Mouse (Mus musculus): ENCODE measurements around the gene Osbpl3. TPM values are rescaled to one million over a fixed set of nuclear protein-coding genes. Genes with fewer than 3 reads are reported as not detected.

Osbpl3 gene
- total RNA-seq, 1 experiment, result 9.9 TPM

DNA sequence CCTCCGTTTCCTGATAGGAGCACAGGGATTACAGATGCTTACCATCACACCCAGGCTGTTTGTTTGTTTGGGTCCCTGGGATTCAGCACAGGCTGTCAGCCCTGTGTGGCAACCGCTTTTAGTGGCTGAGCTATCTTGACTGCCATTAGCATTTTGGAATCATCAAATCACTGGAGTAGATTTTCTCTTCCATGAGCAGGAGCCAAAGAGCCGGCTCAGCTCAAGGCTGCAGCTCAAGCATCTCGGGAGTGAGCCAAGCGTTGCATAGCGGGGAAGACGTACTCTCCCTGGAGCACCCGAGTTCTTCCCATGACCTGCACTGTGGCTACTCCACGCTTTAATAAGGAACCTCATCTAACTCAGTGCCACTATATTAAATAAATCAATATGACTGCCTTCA is 93.8 kb downstream of the Osbpl3 start:
- Histone ChIP-seq H3K27ac (ENCODE audit: insufficient read depth, low read depth, low read length, poor library complexity, severe bottlenecking) (no peak overlapping the region), H3K36me3 (ENCODE audit: control insufficient read depth, insufficient read depth, low read length, poor library complexity, severe bottlenecking) (no peaks in the 10 kb centered on the region), H3K4me3 (ENCODE audit: insufficient read depth in 1 of 2, low read depth in 1 of 2, low read length in 2 of 2, poor library complexity in 1 of 2, severe bottlenecking in 1 of 2) (no peak overlapping the region), H3K4me1 (ENCODE audit: control insufficient read depth in 2 of 2, insufficient read depth in 2 of 2, low read length in 2 of 2, poor library complexity in 1 of 2) (0 out of 4 replicates have a peak, but pooled peaks cover 0 to 1% of the 10 kb centered on the region in 2 experiments), H3K9me3 (ENCODE audit: control insufficient read depth, insufficient read depth, low read depth, low read length) (no peaks in the 10 kb centered on the region), H3K9ac (ENCODE audit: insufficient read depth, low read depth, low read length, poor library complexity, severe bottlenecking) (no peak overlapping the region)
- no peak for DNase-seq (ENCODE audit: low read depth, low spot score)
- in situ Hi-C loops (cut with MboI; ENCODE audit: low sequenced_read_pairs in 2 of 2, unreplicated experiment in 2 of 2), result no loop called here
- TF ChIP-seq ZC3H11A (IDR thresholded peaks at IDR 0.05; ENCODE audit: borderline replicate concordance, low read depth, low read length) (no peak), ZNF384 (IDR thresholded peaks at IDR 0.05; ENCODE audit: low read depth, low read length) (no peak), HCFC1 (IDR thresholded peaks at IDR 0.05; ENCODE audit: borderline replicate concordance, insufficient read depth, low read length) (no peak), MAFK (IDR thresholded peaks at IDR 0.05; ENCODE audit: insufficient read depth, low read depth, low read length) (no peak)

DNA sequence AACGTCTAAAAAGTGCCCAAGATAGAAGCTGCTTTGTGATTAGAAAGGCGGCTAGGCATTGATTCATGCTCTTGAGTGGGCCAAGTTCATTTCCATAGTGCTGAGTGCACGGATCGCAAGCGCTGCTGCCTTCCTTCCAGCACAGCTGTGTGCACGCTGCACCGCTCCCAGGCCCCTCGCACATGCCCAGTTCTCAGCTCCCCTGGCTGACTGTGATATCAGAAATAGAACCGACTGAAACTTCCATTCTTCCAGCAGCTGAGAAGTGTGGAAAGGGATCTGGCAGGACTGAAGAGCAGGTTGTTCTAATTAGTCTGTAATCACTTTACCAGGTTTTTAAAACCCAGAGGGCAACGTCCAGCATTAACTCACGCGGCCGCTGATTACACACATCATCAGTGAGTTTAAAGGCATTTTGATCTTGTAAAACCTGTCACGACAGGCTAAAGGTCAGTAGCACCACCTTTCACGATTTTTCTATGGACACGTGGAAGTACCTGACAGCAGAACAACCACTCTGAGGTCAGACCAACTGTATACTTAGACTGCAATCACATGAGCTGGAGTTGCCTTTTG is 97.8 kb downstream of the Osbpl3 start:
- no peaks in the 10 kb centered on the region for H3K9me3 ChIP-seq (ENCODE audit: control insufficient read depth, insufficient read depth, low read depth, low read length)
- no peak overlapping the region for H3K9ac ChIP-seq (ENCODE audit: insufficient read depth, low read depth, low read length, poor library complexity, severe bottlenecking)
- DNase-seq (ENCODE audit: low read depth, low spot score), result no peak
- peak overlapping the region; percentile 19; the same call in 1 of the 2 replicates for H3K27ac ChIP-seq (ENCODE audit: insufficient read depth, low read depth, low read length, poor library complexity, severe bottlenecking)
- H3K4me3 ChIP-seq (ENCODE audit: insufficient read depth in 1 of 2, low read depth in 1 of 2, low read length in 2 of 2, poor library complexity in 1 of 2, severe bottlenecking in 1 of 2), result no peak overlapping the region
- no peaks in the 10 kb centered on the region for H3K36me3 ChIP-seq (ENCODE audit: control insufficient read depth, insufficient read depth, low read length, poor library complexity, severe bottlenecking)
- TF ChIP-seq CHD2 (IDR thresholded peaks at IDR 0.05; ENCODE audit: low read depth, low read length) (no peak), ZC3H11A (IDR thresholded peaks at IDR 0.05; ENCODE audit: borderline replicate concordance, low read depth, low read length) (no peak), ZNF384 (IDR thresholded peaks at IDR 0.05; ENCODE audit: low read depth, low read length) (no peak), MAFK (IDR thresholded peaks at IDR 0.05; ENCODE audit: insufficient read depth, low read depth, low read length) (no peak), HCFC1 (IDR thresholded peaks at IDR 0.05; ENCODE audit: borderline replicate concordance, insufficient read depth, low read length) (no peak)
- in situ Hi-C loops (cut with MboI; ENCODE audit: low sequenced_read_pairs in 2 of 2, unreplicated experiment in 2 of 2), result no loop called here
- H3K4me1 ChIP-seq (ENCODE audit: control insufficient read depth in 2 of 2, insufficient read depth in 2 of 2, low read length in 2 of 2, poor library complexity in 1 of 2), result 0 out of 4 replicates have a peak, but pooled peaks cover 0 to 1% of the 10 kb centered on the region in 2 experiments

GRCm38 (mm10) chr6:50354688-50355660 is 101.0 kb downstream of the Osbpl3 start:
- Histone ChIP-seq H3K4me1 (ENCODE audit: control insufficient read depth in 2 of 2, insufficient read depth in 2 of 2, low read length in 2 of 2, poor library complexity in 1 of 2) (0 out of 4 replicates have a peak, but pooled peaks cover 0 to 1% of the 10 kb centered on the region in 2 experiments), H3K9ac (ENCODE audit: insufficient read depth, low read depth, low read length, poor library complexity, severe bottlenecking) (no peak overlapping the region), H3K36me3 (ENCODE audit: control insufficient read depth, insufficient read depth, low read length, poor library complexity, severe bottlenecking) (no peaks in the 10 kb centered on the region), H3K9me3 (ENCODE audit: control insufficient read depth, insufficient read depth, low read depth, low read length) (no peaks in the 10 kb centered on the region), H3K27ac (ENCODE audit: insufficient read depth, low read depth, low read length, poor library complexity, severe bottlenecking) (no peak overlapping the region), H3K4me3 (ENCODE audit: insufficient read depth in 1 of 2, low read depth in 1 of 2, low read length in 2 of 2, poor library complexity in 1 of 2, severe bottlenecking in 1 of 2) (no peak overlapping the region)
- TF ChIP-seq CHD2 (IDR thresholded peaks at IDR 0.05; ENCODE audit: low read depth, low read length) (no peak), HCFC1 (IDR thresholded peaks at IDR 0.05; ENCODE audit: borderline replicate concordance, insufficient read depth, low read length) (no peak), ZNF384 (IDR thresholded peaks at IDR 0.05; ENCODE audit: low read depth, low read length) (no peak), ZC3H11A (IDR thresholded peaks at IDR 0.05; ENCODE audit: borderline replicate concordance, low read depth, low read length) (no peak), MAFK (IDR thresholded peaks at IDR 0.05; ENCODE audit: insufficient read depth, low read depth, low read length) (no peak)
- no peak for DNase-seq (ENCODE audit: low read depth, low spot score)
- in situ Hi-C loops (cut with MboI; ENCODE audit: low sequenced_read_pairs in 2 of 2, unreplicated experiment in 2 of 2), result no loop called here

DNA sequence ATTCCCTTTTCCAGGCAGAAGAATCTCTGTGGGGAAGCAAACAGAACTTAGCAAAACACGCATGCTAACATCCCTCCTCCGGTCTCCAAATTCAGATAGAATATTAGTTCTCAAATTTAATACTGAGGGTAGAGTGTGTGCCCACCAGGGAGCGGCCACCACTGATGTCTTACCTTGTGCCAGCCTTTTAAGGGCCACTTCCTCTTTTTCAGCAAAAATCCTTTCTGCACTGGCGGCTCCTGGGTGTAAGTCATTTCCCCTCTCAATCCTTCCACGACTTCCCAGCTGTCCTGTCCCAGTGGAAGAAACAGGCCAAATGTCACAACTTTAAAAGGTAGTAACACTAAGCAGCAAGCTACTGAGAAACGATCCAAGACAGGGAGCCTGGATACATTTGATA is 103.2 kb downstream of the Osbpl3 start:
- no peaks in the 10 kb centered on the region for H3K36me3 ChIP-seq (ENCODE audit: control insufficient read depth, insufficient read depth, low read length, poor library complexity, severe bottlenecking)
- no peak overlapping the region for H3K27ac ChIP-seq (ENCODE audit: insufficient read depth, low read depth, low read length, poor library complexity, severe bottlenecking)
- H3K4me1 ChIP-seq (ENCODE audit: control insufficient read depth in 2 of 2, insufficient read depth in 2 of 2, low read length in 2 of 2, poor library complexity in 1 of 2), result no peaks in the 10 kb centered on the region
- in situ Hi-C loops (cut with MboI; ENCODE audit: low sequenced_read_pairs in 2 of 2, unreplicated experiment in 2 of 2), result no loop called here
- TF ChIP-seq CHD2 (IDR thresholded peaks at IDR 0.05; ENCODE audit: low read depth, low read length), result no peak
- no peak for TF ChIP-seq ZNF384 (IDR thresholded peaks at IDR 0.05; ENCODE audit: low read depth, low read length)
- TF ChIP-seq HCFC1 (IDR thresholded peaks at IDR 0.05; ENCODE audit: borderline replicate concordance, insufficient read depth, low read length), result no peak
- no peak for TF ChIP-seq ZC3H11A (IDR thresholded peaks at IDR 0.05; ENCODE audit: borderline replicate concordance, low read depth, low read length)
- H3K9ac ChIP-seq (ENCODE audit: insufficient read depth, low read depth, low read length, poor library complexity, severe bottlenecking), result no peak overlapping the region
- no peak for DNase-seq (ENCODE audit: low read depth, low spot score)
- H3K9me3 ChIP-seq (ENCODE audit: control insufficient read depth, insufficient read depth, low read depth, low read length), result no peaks in the 10 kb centered on the region
- no peak overlapping the region for H3K4me3 ChIP-seq (ENCODE audit: insufficient read depth in 1 of 2, low read depth in 1 of 2, low read length in 2 of 2, poor library complexity in 1 of 2, severe bottlenecking in 1 of 2)
